Mouse (Mus musculus): Measurements from ENCODE around the gene Slc17a4. TPM values are rescaled to one million over a fixed set of nuclear protein-coding genes. Genes with fewer than 3 reads are reported as not detected.

Slc17a4 gene
- polyA plus RNA-seq, 1 experiment from 2014 or later, result not detected

DNA sequence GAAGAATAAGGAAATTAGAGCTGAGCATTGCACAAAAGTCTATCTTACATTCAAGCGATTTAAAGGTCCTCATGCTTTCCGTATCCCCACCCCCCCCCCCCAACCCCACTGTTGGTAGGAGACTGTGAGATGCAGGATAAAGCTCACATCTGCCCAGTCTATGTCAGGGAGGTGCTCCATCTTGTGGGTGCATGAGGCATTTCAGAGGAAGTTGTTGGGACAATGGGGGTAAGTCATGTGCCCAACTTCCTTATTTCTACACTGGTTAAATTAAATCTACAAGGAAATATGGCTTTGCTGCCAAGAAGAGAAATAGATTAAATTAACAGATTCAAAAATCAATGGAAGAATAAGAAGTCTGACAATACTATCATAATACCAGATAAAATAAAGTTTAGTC lies 29.3 kb downstream of the Slc17a4 start:
- Histone ChIP-seq H3K4me1 (peaks cover 10% of the 10 kb centered on the region; the same call in 1 of the 2 replicates), H3K36me3 (no peaks in the 10 kb centered on the region), H3K27ac (replicated peaks) (no peak overlapping the region), H3K4me3 (no peak overlapping the region), H3K27me3 (ENCODE audit: low read depth, poor library complexity, severe bottlenecking) (no peaks in the 10 kb centered on the region), H3K9me3 (replicated peaks) (no peaks in the 10 kb centered on the region)
- 37% methylated on average over 2 of the region's 2 CpGs for WGBS
- DNase-seq (ENCODE audit: low spot score), result peak; percentile 31

DNA sequence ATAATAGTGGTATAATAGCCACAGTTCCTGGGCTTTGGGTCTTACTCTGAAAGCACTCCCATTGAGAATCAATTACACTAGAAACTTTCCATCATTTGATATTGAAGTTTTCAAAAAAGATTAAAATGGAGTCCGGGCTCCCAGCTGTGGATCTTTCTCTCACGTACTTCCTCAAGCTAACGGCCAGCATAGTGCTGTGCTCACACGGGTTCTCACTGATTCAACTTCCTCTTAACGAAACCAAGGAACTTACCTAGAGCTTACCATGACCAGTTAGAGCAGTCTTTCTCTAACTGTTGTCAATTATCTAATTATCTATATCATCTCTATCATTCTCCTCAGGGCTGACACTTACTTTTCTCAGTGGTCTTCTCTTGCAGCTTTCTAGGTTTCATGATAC lies 35.2 kb downstream of the Slc17a4 start:
- Histone ChIP-seq H3K4me3 (no peak overlapping the region), H3K27ac (replicated peaks) (no peak overlapping the region), H3K4me1 (no peaks in the 10 kb centered on the region), H3K27me3 (ENCODE audit: low read depth, poor library complexity, severe bottlenecking) (no peaks in the 10 kb centered on the region), H3K36me3 (no peaks in the 10 kb centered on the region), H3K9me3 (replicated peaks) (no peaks in the 10 kb centered on the region)
- 90% methylated on average over 5 of the region's 5 CpGs for WGBS
- DNase-seq (ENCODE audit: low spot score), result no peak

DNA sequence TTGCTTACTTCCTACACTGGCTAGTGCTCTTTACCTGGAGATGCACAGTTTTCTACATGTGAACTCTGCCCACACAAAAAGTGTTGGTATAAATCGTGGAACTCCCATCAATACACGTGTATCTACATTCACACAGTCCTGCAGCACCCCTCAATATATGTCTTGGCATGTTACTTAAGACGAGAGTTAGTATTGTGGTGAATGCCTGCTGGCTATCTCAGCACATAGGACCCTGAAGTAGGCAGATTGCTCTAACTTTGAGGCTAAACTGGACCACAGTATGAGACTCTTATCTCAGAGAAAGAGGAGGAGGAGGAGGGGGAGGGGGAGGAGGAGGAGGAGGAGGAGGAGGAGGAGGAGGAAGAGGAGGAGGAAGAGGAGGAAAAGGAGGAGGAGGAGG lies 35.7 kb downstream of the Slc17a4 start:
- DNase-seq (ENCODE audit: low spot score), result no peak
- H3K36me3 ChIP-seq, result no peaks in the 10 kb centered on the region
- WGBS, result 85% methylated on average over 3 of the region's 3 CpGs
- no peaks in the 10 kb centered on the region for H3K4me1 ChIP-seq
- H3K27ac ChIP-seq (replicated peaks), result no peak overlapping the region
- H3K4me3 ChIP-seq, result no peak overlapping the region
- H3K27me3 ChIP-seq (ENCODE audit: low read depth, poor library complexity, severe bottlenecking), result no peaks in the 10 kb centered on the region
- no peaks in the 10 kb centered on the region for H3K9me3 ChIP-seq (replicated peaks)

DNA sequence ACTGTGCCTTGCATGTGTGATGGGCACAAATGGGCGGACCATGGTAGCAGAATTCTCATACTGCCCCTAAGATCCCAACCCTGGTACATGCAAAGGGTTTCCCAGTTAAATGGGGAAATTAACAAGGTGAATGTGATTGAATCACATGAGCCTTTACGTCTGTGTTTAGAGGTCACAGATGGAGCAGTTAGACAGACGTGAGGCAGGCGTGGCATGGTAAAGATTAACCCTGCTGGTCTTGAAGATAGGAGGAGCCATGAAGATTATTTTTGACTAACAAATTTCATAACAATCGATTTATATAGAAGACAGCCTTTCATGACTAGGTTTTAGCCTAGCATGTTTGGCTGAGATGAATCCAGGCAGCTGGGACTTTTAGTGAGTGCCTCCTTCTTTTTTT lies 41.7 kb downstream of the Slc17a4 start:
- Histone ChIP-seq H3K9me3 (replicated peaks) (no peaks in the 10 kb centered on the region), H3K4me3 (no peak overlapping the region), H3K4me1 (no peaks in the 10 kb centered on the region), H3K27me3 (ENCODE audit: low read depth, poor library complexity, severe bottlenecking) (no peaks in the 10 kb centered on the region), H3K27ac (replicated peaks) (no peak overlapping the region), H3K36me3 (no peaks in the 10 kb centered on the region)
- no peak for DNase-seq (ENCODE audit: low spot score)
- 86% methylated on average over 5 of the region's 5 CpGs for WGBS

DNA sequence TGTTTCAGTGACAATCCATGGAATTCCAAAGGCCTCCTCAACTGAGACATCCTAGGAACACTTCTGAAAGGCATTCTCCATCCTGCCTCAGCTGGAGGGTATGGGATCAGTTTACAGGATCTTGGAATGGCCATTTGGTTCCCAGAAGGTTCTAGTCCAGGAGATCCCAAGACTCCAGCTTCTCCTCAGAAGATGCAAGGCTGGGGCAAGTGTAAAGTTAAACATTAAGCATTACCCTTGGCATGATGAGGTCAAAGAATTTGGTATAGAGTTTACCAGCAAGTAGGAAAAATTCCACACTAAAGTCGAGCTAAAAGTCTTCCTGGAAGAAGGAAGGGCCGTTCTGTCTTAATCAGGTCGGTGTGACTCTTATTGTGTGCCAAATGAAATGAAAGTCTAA lies 44.8 kb downstream of the Slc17a4 start:
- 82% methylated on average over 3 of the region's 3 CpGs for WGBS
- no peaks in the 10 kb centered on the region for H3K36me3 ChIP-seq
- no peaks in the 10 kb centered on the region for H3K9me3 ChIP-seq (replicated peaks)
- H3K4me1 ChIP-seq, result no peaks in the 10 kb centered on the region
- H3K27me3 ChIP-seq (ENCODE audit: low read depth, poor library complexity, severe bottlenecking), result no peaks in the 10 kb centered on the region
- H3K27ac ChIP-seq (replicated peaks), result no peak overlapping the region
- no peak for DNase-seq (ENCODE audit: low spot score)
- H3K4me3 ChIP-seq, result no peak overlapping the region

DNA sequence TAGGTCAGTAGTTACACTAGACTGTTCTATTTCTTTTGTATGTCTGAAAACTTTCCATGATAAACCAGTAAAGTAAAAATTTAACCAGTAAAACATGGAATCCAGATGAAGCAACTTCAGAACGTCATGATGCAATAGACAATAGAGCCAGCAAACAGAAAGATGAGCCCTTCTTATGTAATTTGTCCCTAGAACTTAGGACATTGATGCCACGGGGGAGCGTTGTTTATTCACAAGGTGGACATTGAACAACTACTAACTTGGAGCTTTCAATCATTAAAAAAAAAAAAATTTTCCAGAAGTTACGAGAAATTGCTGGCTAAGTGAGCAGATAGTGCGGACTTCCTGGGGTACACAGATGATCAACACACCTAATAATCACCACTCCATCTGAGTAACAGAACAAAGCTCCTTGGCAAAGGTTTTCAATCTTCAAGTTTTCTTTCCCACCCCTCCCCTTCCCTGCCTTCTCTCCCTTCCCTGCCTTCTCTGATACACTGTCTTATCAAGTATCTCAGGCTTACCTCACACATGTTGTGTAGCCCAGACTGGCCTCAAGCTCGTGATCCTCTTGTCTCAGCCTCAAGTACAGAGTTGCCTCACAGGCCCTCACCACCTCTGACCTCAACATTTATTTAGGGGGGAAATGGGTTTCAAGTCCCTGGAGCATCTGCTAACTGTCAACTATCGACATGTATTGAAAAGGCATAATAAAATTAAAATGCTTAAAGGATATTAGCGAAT lies 45.8 kb downstream of the Slc17a4 start:
- H3K27ac ChIP-seq (replicated peaks), result no peak overlapping the region
- H3K9me3 ChIP-seq (replicated peaks), result no peaks in the 10 kb centered on the region
- H3K27me3 ChIP-seq (ENCODE audit: low read depth, poor library complexity, severe bottlenecking), result no peaks in the 10 kb centered on the region
- no peak for DNase-seq (ENCODE audit: low spot score)
- H3K4me1 ChIP-seq, result no peaks in the 10 kb centered on the region
- no peak overlapping the region for H3K4me3 ChIP-seq
- no peaks in the 10 kb centered on the region for H3K36me3 ChIP-seq
- WGBS, result 92% methylated on average over 8 of the region's 8 CpGs

DNA sequence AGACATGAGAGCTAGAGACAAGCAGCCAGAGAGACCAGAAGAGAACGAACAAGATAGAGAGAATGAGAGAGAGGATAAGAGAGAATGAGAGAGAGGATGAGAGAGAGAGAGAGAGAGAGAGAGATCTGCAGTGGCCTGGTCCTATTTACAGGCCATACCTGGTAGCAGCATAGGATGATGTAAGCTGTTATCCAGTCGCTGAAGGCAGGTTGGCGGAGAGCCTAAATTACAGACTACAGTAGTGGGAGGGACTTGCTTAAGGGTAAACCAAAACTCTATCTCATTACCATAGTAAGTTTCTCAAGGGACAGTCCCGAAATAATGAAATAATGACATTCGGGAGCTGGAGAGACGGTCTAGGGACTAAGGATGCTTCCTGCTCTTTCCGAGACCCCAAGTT lies 47.4 kb downstream of the Slc17a4 start, which contains the start of gene Slc17a1:
TSS of gene Slc17a1 (plus strand) at position 346 of the 400 bp plus-strand sequence.
- Histone ChIP-seq H3K27ac (replicated peaks) (no peak within 1 kb of the TSS), H3K4me3 (no peak within 1 kb of the TSS), H3K9me3 (replicated peaks) (no peaks in the 10 kb centered on the region), H3K4me1 (no peaks in the 10 kb centered on the region), H3K36me3 (no peaks in the 10 kb centered on the region), H3K27me3 (ENCODE audit: low read depth, poor library complexity, severe bottlenecking) (no peaks in the 10 kb centered on the region)
- DNase-seq (ENCODE audit: low spot score), result no peak
- WGBS, result 92% methylated on average over 7 of the region's 7 CpGs

DNA sequence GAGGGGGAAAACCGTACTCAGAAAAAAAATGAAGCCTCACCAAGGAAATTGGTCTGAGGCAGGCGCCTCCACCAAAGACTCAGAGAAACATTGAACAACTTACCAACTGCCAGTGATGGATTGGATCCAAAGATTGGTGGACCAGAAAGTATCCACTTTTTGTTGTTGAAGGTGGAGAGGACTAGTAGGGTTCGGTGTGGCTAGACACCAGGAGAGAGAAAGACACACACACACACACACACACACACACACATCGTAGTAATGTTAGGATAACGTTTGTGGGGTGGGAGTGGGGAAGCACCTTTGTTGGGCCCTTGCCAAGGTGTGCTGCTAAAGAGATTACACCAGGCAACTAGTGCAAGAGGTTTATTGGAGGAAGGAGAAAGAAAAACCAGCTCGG lies 47.8 kb downstream of the Slc17a4 start:
- no peaks in the 10 kb centered on the region for H3K4me1 ChIP-seq
- H3K4me3 ChIP-seq, result no peak overlapping the region
- no peak for DNase-seq (ENCODE audit: low spot score)
- no peaks in the 10 kb centered on the region for H3K27me3 ChIP-seq (ENCODE audit: low read depth, poor library complexity, severe bottlenecking)
- H3K36me3 ChIP-seq, result no peaks in the 10 kb centered on the region
- 86% methylated on average over 6 of the region's 6 CpGs for WGBS
- H3K27ac ChIP-seq (replicated peaks), result no peak overlapping the region
- no peaks in the 10 kb centered on the region for H3K9me3 ChIP-seq (replicated peaks)

DNA sequence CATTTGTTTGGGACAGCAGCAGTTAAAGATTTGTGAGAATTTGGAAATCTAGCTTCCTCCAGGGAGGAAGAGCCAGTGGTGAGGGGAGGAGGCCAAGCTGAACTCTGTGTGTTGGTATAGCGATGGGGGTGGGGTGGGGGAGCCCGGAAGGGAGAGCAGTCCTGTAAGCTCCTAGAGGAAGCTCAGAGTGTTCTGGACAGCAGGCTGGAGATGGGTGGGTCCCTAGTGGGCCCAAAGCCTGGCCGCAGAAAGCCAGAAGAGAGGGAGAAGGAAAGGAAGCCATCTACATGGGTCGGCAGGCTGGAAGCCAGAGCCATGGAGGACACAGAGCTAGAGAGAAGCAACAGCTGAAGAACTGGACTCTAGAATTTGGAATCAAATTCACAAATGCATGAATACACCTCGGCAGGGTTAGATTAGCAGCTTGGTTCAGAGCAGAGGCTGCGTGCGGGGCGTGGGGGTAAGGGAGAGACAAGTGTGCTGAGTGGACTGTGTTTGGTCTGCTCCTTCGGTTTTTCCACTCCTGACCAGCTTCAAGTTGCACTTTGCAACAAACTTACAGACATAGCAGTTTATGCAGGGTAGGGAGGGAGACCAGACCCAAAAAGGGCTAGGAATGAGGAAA lies 48.6 kb downstream of the Slc17a4 start:
- Histone ChIP-seq H3K9me3 (replicated peaks) (no peaks in the 10 kb centered on the region), H3K4me3 (no peak overlapping the region), H3K36me3 (no peaks in the 10 kb centered on the region), H3K4me1 (no peaks in the 10 kb centered on the region), H3K27ac (replicated peaks) (no peak overlapping the region), H3K27me3 (ENCODE audit: low read depth, poor library complexity, severe bottlenecking) (no peaks in the 10 kb centered on the region)
- DNase-seq (ENCODE audit: low spot score), result no peak
- WGBS, result 81% methylated on average over 9 of the region's 9 CpGs

DNA sequence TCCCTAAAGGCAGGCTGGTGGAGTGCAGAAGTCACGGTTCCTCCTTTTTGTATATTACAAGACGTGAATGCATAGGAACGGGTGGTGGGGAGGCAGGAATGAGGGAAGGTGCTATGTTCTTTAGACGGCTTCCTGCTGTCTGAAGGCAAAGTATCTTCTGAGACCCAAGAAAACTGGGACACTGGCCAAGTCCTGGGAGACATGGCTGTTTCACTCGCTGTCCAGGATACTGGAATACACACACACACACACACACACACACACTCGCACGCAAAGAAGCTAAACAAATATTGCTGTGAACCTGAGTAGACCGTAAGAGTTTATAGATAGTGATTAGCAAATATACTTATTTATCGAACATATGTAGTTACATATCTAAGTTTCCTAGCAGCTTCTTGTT lies 50.1 kb downstream of the Slc17a4 start:
- H3K36me3 ChIP-seq, result no peaks in the 10 kb centered on the region
- no peaks in the 10 kb centered on the region for H3K4me1 ChIP-seq
- DNase-seq (ENCODE audit: low spot score), result no peak
- H3K9me3 ChIP-seq (replicated peaks), result no peaks in the 10 kb centered on the region
- H3K4me3 ChIP-seq, result no peak overlapping the region
- WGBS, result 89% methylated on average over 9 of the region's 9 CpGs
- no peak overlapping the region for H3K27ac ChIP-seq (replicated peaks)
- no peaks in the 10 kb centered on the region for H3K27me3 ChIP-seq (ENCODE audit: low read depth, poor library complexity, severe bottlenecking)

DNA sequence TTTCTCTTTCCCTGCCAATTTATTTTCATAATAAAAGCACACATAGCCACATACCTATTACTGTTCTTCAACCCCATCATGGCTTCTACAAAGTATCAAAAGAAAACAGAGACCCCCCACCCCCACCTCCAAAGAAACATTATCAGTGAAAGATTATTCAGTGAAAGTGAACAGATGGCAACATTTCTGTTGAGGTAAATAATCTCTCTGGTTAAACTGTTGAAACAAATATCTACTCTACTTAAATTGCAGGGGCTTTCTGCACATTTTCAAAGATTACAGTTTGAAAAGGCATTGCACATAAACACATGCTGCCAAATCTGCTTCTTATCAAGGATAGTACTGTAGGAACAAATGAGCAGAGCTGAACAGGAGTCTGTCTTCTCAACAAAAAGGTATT lies 53.0 kb downstream of the Slc17a4 start:
- Histone ChIP-seq H3K36me3 (no peaks in the 10 kb centered on the region), H3K4me1 (no peaks in the 10 kb centered on the region), H3K27ac (replicated peaks) (no peak overlapping the region), H3K27me3 (ENCODE audit: low read depth, poor library complexity, severe bottlenecking) (no peaks in the 10 kb centered on the region), H3K4me3 (no peak overlapping the region), H3K9me3 (replicated peaks) (no peaks in the 10 kb centered on the region)
- DNase-seq (ENCODE audit: low spot score), result no peak

DNA sequence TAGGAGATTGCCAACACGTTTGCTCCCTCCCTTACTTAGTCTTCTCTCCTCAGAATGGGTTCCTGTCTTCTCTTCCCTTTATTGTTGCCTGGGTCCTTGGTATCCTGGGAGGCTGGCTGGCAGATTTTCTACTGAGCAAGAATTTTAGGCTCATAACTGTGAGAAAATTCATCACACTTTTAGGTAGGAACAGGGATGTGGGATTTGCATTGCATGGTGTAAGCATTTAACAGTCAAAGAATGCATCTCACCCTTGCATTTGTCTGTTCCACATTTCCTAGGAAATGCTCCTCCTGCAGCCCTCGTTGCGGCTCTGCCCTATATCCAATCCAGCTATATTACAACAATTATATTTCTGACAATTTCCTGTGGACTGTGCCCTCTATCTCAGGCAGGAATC lies 58.4 kb downstream of the Slc17a4 start:
- Histone ChIP-seq H3K4me3 (no peak overlapping the region), H3K9me3 (replicated peaks) (no peaks in the 10 kb centered on the region), H3K27ac (replicated peaks) (no peak overlapping the region), H3K27me3 (ENCODE audit: low read depth, poor library complexity, severe bottlenecking) (no peaks in the 10 kb centered on the region), H3K4me1 (no peaks in the 10 kb centered on the region), H3K36me3 (no peaks in the 10 kb centered on the region)
- no peak for DNase-seq (ENCODE audit: low spot score)
- WGBS, result 75% methylated on average over 3 of the region's 3 CpGs

DNA sequence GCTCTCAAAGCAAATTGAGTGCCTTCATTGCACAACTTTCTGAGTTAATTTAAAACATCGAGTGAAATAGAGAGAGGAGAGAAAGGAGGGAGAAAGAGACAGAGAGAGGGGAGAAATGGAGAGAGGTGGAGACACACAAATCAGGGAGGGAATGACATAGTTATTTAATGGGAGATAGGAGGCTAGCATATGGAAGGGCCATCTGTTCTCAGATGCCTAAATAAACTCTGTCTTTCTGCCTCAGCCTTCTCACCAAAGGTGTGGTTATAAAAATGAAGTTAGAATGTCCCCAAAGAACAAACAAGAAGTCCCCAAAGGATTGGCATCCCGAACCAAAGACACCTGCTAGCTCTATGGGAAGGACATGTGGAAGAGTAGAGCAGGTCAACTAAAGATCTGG lies 65.5 kb downstream of the Slc17a4 start:
- Histone ChIP-seq H3K4me3 (no peak overlapping the region), H3K27me3 (ENCODE audit: low read depth, poor library complexity, severe bottlenecking) (no peaks in the 10 kb centered on the region), H3K4me1 (no peaks in the 10 kb centered on the region), H3K36me3 (no peaks in the 10 kb centered on the region), H3K9me3 (replicated peaks) (no peaks in the 10 kb centered on the region), H3K27ac (replicated peaks) (no peak overlapping the region)
- DNase-seq (ENCODE audit: low spot score), result no peak
- 81% methylated on average over 2 of the region's 2 CpGs for WGBS

Data from midbrain, embryonic 10.5 days (tissue).